29 mouse cellular contexts compared by ENCODE assay signal in the genomic region with DNA sequence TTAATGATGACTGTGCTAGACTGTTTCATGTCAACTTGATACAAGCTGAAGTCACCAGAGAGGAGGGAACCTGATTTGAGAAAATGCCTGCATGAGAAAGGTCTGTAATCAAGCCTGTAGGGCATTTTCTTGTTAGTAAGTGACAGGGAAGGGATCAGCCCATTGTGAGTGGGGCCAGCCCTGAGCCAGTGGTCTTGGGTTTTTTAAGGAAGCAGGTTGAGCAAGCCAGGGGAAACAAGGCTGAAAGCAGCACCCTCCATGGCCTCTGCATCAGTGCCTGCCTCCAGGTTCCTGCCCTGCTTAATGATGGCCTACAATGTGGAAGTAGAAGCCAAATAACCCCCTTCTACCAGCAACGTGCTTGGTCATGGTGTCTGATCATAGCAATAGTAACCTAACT.
"Had no signal": no experiment of that assay in that cellular context is flagged by ENCODE, and none has a peak within 500 bp of the region (broad histone marks: within the 10 kb centered on the region; RNA-seq: fewer than 3 reads in every experiment).

No protein-coding gene starts in this region.

- H3K27ac ChIP-seq: gastrocnemius, adult 2 months; heart, adult 2 months; heart, embryonic 13.5 days; heart, embryonic 15.5 days; hindbrain, embryonic 10.5 days; hindbrain, embryonic 12.5 days; hindbrain, embryonic 14.5 days; intestine, embryonic 15.5 days; layer of hippocampus, adult 2 months; left cerebral cortex, adult 2 months; limb, embryonic 10.5 days; limb, embryonic 12.5 days; liver, embryonic 13.5 days; liver, embryonic 15.5 days had no signal

- H3K4me2 ChIP-seq: heart, embryonic 13.5 days; heart, embryonic 15.5 days; hindbrain, embryonic 12.5 days; hindbrain, embryonic 14.5 days; intestine, embryonic 15.5 days; limb, embryonic 12.5 days; liver, embryonic 11.5 days; liver, embryonic 13.5 days; liver, embryonic 15.5 days had no signal

- H3K27me3 ChIP-seq: heart, embryonic 13.5 days; heart, embryonic 15.5 days; hindbrain, embryonic 12.5 days; intestine, embryonic 15.5 days; limb, embryonic 12.5 days; liver, embryonic 13.5 days; liver, embryonic 15.5 days had no signal

- H3K9ac ChIP-seq: heart, embryonic 13.5 days; heart, embryonic 15.5 days; hindbrain, embryonic 12.5 days; hindbrain, embryonic 14.5 days; intestine, embryonic 15.5 days; limb, embryonic 12.5 days; liver, embryonic 13.5 days; liver, embryonic 15.5 days; liver, postnatal 0 days had no signal

- H3K9me3 ChIP-seq: heart, embryonic 13.5 days; heart, embryonic 15.5 days; hindbrain, embryonic 10.5 days; hindbrain, embryonic 12.5 days; intestine, embryonic 15.5 days; limb, embryonic 10.5 days; limb, embryonic 12.5 days; liver, embryonic 13.5 days; liver, embryonic 15.5 days had no signal

- H3K4me1 ChIP-seq: intestine, embryonic 15.5 days; limb, embryonic 10.5 days; liver, embryonic 15.5 days had no signal

- DNase-seq: gastrocnemius, adult 2 months; gastrocnemius, postnatal 10 days; gastrocnemius, postnatal 25 days; heart, adult 2 months; heart, postnatal 14 days; heart, postnatal 4 days; kidney, adult 18-20 months; kidney, adult 8-10 months; kidney, postnatal 10 days; kidney, postnatal 25 days; kidney, postnatal 4 days; liver; liver, embryonic 13.5 days; liver, postnatal 0 days had no signal

- ATAC-seq: hindbrain, embryonic 16.5 days; inflammation-experienced regulatory T-cells, adult 6 months; intestine, embryonic 15.5 days; intestine, postnatal 0 days; liver, postnatal 0 days had no signal

- H3K36me3 ChIP-seq: heart, embryonic 13.5 days; heart, embryonic 15.5 days; hindbrain, embryonic 10.5 days; hindbrain, embryonic 12.5 days; intestine, embryonic 15.5 days; limb, embryonic 10.5 days; limb, embryonic 12.5 days; liver, embryonic 13.5 days; liver, embryonic 15.5 days had no signal

- H3K4me3 ChIP-seq: gastrocnemius, adult 2 months; heart, adult 2 months; heart, embryonic 13.5 days; heart, embryonic 15.5 days; hindbrain, embryonic 10.5 days; hindbrain, embryonic 12.5 days; intestine, embryonic 15.5 days; layer of hippocampus, adult 2 months; left cerebral cortex, adult 2 months; limb, embryonic 10.5 days; limb, embryonic 12.5 days; liver, embryonic 13.5 days; liver, embryonic 15.5 days had no signal
